Mouse (Mus musculus) cerebellum, postnatal 10 days (tissue): ENCODE data around the gene Fam50b.

Experiments used
- DNase-seq, 2 experiments: peaks; one replicate each; pipeline ENCODE4 v3.0.0; 2021; ENCODE audit warnings: mixed read lengths in 2 of 2

Gene Fam50b

DNA sequence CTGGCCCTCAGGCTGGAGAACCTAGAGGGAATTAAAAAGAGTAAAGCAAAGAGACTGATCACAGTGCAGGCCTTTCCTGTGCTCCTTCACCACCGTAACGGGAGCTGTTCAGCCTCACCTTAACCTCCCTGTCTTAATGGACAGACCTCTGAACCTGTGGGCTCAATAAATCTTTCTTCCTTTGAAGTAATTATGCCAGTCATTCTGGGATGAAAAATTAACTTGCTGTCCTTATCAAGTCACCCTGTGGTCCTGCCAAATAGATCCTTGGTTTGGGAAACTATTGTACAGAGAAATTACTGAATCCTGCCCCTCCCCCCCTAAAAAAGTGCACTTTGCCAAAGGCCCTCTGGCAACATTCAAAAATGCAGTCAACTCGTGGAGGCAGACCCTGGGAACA lies 4.4 kb downstream of the Fam50b start:
- DNase-seq, result no peak

DNA sequence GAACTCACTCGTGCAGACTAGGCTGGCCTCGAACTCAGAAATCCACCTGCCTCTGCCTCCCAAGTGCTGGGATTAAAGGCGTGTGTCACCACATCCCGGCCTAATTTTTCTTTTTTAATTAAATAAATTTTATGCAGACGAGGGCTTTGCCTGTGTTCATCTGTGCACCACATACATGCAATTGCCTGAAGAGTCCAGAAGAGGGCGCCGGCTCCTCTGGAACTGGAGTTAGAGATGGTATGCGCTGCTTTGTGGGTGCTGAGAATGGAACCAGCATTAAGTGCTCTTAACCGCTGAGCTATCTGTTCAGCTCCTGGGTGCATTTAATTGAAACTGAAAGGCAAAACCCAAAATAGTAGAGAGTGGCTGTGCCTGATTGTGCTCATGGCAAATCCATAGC lies 6.6 kb downstream of the Fam50b start:
- DNase-seq, result no peak

DNA sequence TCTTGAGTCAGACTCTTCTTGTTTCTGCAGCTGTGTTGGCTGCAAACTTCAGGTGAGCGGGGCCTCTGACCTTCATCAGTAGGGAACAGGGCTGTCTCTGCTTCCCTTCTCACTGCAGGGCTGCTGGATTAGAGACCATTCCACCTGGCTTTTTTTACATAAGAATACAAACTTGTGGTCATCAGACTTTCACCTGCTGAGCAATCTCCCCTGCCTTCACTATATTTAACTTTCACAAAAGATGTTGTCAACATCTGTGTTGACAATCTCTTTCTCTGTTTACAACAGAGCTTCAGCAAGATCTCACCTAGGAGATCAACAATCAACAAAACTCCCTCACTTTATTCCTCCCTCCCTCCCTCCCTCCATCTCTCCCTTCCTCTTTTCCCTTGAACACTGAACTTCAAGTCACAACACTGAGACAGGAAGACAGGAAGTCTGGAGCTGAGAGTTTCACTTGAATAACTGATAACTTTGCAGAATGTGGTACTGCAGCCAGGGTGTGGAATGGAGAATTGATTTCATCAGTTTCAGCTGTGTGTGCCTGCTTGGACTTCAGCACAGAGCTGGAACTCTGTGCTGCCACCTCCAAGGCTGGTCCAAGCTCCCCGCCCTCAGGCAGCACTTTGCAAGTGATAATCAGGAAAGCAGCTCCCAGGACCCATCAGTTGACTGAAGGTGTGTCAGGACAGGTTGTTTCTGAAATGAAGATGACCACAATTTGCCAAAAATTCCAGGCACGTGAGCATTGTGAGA lies 7.3 kb downstream of the Fam50b start:
- DNase-seq, result no peak

DNA sequence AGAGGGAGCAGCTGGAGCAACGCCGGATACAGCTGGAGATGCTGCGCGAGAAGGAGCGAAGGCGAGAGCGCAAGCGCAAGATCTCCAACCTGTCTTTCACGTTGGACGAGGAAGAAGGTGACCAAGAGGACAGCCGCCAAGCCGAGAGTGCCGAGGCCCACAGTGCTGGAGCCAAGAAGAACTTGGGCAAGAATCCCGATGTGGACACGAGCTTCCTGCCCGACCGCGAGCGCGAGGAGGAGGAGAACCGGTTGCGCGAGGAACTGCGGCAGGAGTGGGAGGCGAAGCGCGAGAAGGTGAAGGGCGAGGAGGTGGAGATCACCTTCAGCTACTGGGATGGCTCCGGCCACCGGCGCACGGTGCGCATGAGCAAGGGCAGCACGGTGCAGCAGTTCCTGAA lies 12.2 kb downstream of the Fam50b start:
- no peak for DNase-seq

GRCm38 (mm10) chr13:34748530-34748929 lies 13.9 kb downstream of the Fam50b start:
- no peak for DNase-seq

- DNase-seq, result no peak
These were observed 24.6 kb downstream of the Fam50b start for GRCm38 (mm10) chr13:34759202-34759601.

DNA sequence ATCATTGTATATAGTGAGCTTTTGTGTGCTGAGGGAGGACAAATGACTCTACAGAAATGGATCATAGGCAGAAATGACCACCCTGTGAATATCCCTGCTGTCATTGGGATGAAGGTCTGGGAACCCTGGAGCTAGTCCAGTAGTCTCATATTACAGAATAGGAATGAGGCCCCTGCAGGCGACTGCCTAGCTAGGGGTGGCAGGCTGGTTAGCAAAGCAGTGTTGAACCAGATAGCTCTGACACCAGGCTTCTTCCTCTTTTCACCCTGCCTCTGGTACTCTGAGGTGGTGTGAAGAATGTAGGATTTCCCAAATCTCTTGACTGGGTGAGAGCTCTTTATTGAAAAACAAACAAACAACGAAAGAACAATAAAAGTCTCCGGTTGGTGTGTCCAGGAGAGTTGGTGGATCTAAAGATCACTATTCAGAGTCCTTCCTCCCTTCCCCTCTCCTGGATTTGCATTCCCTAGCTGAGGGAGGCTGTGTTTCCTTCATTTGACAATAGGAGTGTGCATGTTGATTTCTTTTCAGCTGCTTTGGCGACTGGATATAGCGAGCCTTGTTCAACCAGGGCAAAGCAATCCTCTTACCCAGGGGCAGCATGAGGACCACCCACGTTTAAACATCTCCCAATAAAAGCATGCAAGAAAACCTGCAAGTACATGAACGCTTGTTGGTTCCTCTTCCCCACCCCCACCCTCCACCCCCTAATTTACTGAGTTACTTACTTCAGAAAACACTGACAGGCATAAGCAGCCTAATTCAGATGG lies 26.1 kb downstream of the Fam50b start:
- no peak for DNase-seq

- DNase-seq, result no peak
These were observed 27.5 kb downstream of the Fam50b start for GRCm38 (mm10) chr13:34762136-34762535.

GRCm38 (mm10) chr13:34762865-34763264 lies 28.2 kb downstream of the Fam50b start:
- no peak for DNase-seq

GRCm38 (mm10) chr13:34765269-34765668 lies 30.6 kb downstream of the Fam50b start:
- no peak for DNase-seq

DNA sequence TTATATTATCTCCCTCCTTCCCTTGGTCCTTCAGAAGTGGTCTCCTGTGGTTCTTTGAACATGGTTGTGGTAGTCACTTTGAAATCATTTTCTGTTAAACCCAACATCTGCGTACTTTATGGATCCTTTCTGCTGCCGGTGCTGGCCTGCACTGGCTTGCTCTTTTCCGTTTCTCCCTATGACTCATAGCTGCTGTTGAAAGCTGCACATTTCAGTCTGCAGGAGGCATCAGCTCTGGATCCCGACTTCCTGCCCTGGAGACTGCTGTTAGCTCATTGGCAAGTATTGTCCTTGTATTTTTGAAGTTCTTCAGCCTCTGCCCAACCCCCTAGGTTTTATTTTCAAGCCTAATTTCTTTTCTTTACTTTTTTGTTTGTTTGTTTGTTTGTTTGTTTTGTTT lies 31.9 kb downstream of the Fam50b start:
- DNase-seq, result no peak

DNA sequence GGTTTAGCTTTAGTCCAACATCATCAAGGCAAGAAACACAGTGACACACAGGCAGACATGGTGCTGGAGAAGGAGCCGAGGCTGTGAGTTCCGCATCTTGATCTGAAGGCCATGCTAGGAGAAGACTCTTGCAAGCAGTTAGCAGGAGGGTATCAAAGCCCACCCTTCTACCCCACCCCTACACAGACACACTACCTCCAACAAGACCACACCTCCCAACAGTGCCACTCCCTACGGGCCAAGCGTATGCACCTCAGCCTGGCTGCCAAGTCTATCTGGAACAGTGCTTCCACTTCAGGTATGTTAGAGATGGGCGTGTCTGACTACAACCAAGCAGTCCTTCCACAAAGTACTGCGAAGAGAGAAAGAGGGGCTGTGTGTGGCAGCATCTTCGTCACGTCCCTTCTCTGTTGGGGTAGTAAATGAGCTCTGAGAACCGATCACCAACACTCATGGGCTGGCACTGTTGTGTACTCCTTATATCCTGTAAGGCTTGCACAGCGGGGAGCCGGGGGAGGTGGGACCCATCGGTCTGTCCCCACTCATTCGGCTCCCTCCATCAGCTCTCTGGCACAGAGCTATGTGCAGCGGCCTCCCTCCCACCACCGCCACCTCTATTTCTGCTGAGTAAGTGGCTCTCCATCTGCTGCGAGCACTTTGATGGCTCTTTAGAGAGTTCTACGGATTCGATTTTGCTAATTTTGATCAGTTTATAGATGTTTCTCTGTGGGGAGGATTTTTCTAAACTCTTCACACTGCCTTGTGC lies 33.1 kb downstream of the Fam50b start:
- DNase-seq, result peak in 1 of 2 experiments; percentile 16

- DNase-seq, result no peak
These were observed 42.1 kb downstream of the Fam50b start for GRCm38 (mm10) chr13:34776767-34777166.

GRCm38 (mm10) chr13:34780856-34781610 lies 46.4 kb downstream of the Fam50b start:
- no peak for DNase-seq

- no peak for DNase-seq
These were observed 47.0 kb downstream of the Fam50b start for GRCm38 (mm10) chr13:34781611-34782009.

GRCm38 (mm10) chr13:34784818-34785217 lies 50.2 kb downstream of the Fam50b start:
- DNase-seq, result no peak

DNA sequence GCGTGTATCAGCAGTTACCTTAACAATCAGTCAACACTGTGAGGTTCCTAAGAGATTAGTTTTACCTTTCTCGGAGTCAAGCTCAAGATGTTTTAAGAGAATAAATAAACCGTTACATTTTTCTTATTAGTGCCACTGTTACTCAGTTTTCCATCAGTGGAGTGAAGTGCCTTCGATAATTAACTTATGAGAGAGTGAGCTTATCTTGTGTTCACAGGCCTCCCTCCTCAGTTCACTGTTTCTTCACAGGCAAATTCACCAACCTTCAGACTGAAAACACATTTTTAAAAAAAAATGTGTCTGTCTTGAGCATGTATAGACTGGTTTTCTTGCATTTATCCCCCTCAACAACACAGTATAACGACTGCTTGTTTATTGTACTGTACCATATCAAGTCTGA lies 52.0 kb downstream of the Fam50b start:
- no peak for DNase-seq

DNA sequence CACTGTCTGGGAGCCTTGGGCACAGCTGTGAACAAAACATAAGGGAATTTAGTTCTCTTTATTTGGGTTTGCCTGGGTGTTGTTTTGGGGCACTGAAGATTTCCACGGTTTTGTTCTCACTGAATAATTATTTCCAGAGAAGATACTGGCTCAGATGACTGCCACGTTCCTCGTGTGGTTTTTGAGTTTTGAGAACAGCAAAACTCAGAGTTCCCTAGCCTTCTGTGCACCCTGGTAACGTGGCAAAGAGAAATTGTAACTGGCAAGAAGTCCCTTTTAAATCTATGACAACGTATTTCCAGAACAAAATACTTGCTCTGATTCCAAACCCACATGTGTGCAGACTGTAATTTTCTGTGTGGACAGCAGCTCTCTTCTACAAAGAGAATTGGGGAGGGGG lies 52.9 kb downstream of the Fam50b start:
- DNase-seq, result no peak

DNA sequence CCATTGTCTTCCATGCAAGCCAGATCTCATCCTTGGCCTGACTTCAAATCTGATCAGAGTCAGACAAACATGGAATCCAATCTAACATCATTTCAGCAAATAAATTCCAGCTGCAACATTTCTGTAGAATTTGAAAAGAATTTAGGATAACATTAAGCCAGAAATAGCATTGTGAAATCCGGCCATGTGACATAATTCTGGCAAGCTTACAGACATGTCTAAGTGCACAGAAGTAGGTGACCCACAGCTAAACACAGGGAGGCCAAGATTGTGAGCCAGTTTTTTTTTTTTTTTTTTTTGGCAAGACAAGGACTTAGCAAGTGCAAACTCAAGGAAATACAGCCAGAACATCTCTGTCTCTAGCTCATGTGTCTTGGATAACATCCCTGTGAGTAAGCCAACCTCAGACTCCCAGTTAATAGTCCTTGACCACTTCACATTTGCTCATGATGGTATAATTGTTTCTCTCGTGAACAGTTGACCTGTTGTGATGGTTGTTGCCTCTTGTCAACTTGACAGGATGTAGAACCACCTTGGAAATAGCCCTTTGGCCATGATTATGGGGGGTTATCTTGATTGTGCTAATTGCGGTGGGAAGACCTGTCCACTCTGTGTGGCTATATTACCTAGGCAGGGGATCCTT lies 54.6 kb downstream of the Fam50b start:
- DNase-seq, result no peak

DNA sequence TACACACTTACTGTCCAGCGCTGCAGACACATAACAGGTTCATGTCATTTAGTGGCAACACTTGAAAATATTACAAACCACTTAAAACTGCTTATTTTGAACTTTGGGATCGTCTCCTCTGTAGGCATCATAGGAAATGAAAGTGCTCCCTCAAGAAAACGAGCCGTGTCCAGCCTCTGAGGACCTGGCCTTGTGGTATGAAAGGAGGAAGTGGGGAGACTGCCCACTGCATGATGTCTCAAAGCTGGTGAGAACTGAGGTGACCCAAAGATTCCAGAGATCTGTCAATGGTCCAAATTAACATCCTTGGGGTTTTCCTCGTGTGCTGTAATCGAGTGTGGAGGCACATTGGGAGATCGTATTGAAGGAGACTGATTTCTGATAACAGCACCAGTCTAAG lies 58.4 kb downstream of the Fam50b start:
- no peak for DNase-seq

DNA sequence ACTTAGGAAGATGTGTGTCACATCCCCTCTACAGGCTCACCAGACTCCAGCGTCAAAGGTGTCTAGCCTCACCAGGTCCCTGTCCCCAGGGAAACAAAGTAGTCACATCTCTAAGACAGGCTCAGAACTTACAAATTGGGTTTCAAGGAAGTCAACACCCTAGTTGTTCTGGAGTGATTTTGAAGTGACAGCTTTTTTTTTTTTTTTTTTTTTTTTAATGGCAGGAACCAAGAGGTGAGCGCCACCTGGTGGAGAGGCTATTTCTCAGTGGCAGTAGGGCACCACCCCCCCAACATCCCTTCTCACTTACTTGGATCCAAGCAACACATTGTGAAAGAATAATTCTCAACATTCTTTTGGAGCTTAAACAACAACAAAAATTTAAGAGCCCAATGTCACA lies 59.2 kb downstream of the Fam50b start:
- DNase-seq, result peak; percentile 73 to 76

- no peak for DNase-seq
These were observed 59.8 kb downstream of the Fam50b start for GRCm38 (mm10) chr13:34794426-34794825.
